Mouse (Mus musculus) naive thymus-derived CD4-positive, alpha-beta T cell, adult 2 months (primary cell): ENCODE data around the gene Tuba8.

Source experiments
- DNase-seq: peaks from one replicate; pipeline ENCODE4 v3.0.0-alpha.2; 2011; ENCODE audit warnings: low read depth

The Tuba8 gene

GRCm38 (mm10) chr6:121194956-121195731, 15.4 kb upstream of the Tuba8 start:
- DNase-seq, result no peak

GRCm38 (mm10) chr6:121197807-121198365, 12.6 kb upstream of the Tuba8 start:
- DNase-seq, result no peak

GRCm38 (mm10) chr6:121200458-121200857, 10.0 kb upstream of the Tuba8 start:
- DNase-seq, result no peak

- no peak for DNase-seq
Observed at GRCm38 (mm10) chr6:121202026-121202425, 8.5 kb upstream of the Tuba8 start.

DNA sequence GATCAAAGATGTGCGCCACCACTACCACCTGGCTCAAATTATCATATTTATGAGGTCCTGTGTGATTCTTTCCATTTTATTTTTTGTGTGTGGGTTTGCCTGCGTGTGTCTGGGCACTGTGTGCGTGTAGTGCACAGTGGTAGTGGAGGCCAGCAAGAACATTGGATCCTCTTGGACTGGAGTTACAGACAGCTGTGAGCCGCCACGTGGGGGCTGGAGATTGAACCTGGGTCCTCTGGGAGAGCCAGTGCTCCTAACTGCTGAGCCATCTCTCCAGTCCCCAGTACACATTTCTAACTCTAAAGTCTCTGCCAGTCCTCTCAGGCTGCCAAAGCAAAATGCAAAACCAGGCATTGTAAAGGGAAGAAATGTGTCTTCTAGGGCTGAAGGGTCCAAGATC, 4.0 kb upstream of the Tuba8 start:
- DNase-seq, result no peak

GRCm38 (mm10) chr6:121209584-121209983, 912 bp upstream of the Tuba8 start:
- DNase-seq, result no peak

GRCm38 (mm10) chr6:121210926-121211289, 412 bp downstream of the Tuba8 start:
- DNase-seq, result peak; percentile 37

DNA sequence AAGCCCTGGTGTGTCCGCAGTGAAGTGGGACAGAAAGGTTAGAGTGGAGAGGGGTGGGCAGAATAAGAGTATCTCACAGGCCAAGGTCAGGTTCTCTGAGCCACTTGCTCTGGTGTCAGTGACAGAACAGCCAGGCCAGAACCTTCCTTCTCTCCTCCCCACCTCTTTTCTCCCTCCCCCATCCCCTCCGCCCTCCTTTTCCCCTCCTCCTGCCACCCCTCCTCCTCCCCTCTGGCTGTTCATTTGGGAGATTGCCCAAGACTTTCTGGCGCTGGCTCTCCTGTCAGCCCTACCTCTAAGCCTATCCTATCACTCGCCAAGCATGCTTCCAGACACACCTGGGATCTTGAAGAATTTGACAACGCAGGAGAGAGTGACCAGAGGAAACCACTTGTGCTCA, 1.2 kb downstream of the Tuba8 start:
- DNase-seq, result no peak

DNA sequence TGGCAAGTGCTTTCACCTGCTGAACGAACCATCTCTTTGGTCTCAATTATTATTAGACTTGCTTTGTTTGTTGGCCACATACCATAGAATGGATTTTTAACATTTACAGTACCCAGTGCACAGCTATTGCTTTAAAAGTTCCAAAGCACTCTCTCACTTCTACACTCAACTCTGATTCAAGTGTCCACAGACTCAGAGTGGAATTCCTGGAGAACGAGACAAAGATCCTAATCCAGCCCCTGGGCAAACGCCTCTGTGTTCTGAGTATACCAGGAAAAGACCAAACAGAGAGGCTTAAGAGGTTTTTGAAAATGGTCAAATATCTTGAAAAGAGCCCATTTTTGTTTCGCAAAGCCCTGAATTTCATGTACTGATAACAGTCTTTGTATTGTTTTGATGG, 2.5 kb downstream of the Tuba8 start:
- DNase-seq, result no peak

DNA sequence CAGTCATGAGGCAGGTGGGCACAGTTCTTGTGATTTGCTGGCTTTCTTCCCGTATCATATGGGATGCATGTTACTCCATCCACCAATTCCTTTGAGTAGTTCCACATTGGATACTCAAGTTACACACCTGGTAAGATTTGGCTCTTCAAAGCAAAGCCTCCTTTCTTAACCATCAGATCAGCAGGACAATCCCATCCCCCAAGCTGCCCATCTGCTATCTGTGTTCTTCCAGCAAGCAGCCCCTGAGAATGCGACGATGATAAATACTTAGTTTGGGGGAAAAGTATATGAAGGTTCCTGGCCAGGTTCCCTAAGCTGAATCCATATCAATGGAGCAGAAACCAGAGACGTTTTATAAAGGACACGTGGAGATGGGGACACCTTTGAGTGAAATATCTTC, 3.7 kb downstream of the Tuba8 start:
- no peak for DNase-seq

DNA sequence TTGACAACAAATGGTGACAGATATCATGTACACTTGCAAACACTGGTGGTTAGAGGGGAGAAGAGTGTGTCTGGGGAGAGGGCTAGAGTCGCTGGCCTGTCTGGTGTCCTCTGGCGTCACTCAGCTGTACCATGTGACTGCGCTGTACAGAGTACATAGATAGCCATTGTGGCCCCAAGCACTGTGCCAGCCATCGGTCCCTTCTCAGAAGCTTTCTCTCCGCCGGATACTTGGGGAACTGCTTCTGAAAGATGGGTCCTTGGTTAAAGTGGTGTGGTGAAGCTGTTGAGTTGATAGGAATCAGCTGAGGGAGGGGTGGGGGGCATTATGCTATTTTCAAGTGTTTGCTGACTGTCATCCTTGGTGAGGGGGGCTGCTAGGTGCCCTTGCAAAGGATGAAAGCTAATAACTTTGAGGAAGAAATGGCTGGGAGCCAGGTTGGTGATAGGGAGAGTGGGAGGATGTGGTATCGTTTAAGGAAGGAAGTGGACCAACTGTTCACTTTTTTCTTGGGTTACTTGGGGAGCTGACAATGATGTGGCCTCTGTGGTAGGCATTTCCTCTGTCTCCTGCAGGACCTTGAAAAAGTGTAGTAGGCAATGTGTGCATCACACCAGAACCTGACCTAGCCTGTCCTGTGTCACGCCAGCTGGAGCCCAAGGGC, 4.3 kb downstream of the Tuba8 start:
- DNase-seq, result peak; percentile 57

DNA sequence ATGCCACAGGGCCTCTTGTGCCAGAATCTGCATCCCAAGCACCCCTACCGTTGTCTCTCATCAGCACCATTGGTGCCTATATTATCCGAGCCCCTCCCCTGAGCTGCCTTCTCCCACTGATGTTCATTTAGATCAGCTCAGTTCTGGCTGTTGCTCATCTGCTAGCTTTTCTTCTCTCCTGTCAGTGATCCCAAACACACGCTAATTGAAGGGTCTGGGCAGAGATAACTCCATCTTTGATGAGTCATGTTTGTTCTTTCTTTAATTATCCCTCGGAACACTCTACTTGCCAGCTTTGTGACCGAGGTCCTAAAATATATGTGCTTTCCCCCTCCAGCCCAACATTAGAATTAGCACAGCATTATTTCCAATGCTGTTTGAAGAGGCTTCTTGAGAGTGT, 4.8 kb downstream of the Tuba8 start:
- no peak for DNase-seq

GRCm38 (mm10) chr6:121215896-121216295, 5.4 kb downstream of the Tuba8 start:
- no peak for DNase-seq

DNA sequence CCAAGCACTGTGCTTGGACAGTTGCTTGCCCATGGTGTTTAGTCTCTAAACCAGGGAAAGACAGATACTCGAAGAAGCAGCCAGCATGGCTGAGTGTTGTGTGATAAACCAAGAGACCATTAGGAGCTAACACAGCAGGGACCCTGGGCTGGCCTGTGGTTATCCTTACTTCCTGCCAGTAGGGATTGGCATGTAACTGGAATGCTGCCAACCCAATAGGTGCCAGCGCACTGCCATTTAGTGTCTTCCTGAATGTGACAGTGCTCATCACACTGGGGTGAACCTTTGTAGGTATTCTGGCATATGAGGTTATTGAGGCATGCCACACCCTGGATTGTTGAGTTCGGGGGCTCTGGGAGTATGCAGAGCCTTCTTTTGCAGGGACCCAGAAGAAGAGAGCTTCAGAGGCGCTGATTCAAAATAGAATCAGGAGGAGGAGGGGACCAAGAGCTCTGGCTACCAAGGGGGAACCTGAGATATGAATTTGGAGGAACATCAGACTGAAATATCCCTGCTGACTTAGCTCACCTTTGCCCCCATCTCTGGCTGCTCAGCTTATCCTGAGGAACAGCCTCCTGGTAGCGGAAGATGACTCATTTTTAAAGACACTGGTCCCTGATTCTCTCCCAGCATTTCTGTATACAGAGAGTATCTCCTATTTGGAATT, 6.2 kb downstream of the Tuba8 start:
- no peak for DNase-seq

DNA sequence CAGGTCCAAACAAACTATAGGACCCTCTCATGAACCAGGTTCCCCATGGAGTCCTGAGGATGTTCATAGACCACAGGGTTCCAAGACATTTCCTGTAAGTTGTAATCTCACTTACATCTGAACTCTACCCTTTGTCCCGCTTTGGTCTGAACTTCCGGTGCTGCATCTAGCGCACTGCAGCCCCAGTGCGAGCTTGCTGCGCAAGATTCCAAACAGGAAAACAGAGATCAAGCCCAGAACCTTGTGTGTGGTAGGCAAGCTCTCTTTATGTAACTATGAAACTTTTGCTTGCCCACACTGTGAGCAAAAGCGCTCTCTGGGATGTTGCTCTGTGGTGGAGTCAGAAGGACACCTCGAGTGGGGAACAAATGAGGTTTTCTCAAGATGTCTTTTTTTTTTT, 7.5 kb downstream of the Tuba8 start:
- DNase-seq, result peak; percentile 71

GRCm38 (mm10) chr6:121219406-121219805, 8.9 kb downstream of the Tuba8 start:
- no peak for DNase-seq

DNA sequence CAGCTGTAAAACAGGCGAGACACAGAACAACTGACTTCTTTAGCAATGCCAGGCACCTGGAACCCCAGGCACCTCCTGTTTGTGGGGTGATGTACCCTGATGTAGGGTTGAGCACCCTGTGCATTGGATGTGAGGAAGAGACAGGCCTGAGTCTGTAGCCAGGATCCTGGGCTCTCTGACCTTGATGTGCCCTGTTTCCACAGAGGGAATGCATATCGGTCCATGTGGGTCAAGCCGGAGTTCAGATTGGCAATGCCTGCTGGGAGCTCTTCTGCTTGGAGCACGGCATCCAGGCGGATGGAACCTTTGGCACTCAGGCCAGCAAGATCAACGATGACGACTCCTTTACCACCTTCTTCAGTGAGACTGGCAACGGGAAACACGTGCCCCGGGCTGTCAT, 9.7 kb downstream of the Tuba8 start:
- DNase-seq, result no peak

GRCm38 (mm10) chr6:121221876-121222597, 11.5 kb downstream of the Tuba8 start:
- no peak for DNase-seq

- DNase-seq, result no peak
Observed at GRCm38 (mm10) chr6:121223001-121223400, 12.5 kb downstream of the Tuba8 start.

DNA sequence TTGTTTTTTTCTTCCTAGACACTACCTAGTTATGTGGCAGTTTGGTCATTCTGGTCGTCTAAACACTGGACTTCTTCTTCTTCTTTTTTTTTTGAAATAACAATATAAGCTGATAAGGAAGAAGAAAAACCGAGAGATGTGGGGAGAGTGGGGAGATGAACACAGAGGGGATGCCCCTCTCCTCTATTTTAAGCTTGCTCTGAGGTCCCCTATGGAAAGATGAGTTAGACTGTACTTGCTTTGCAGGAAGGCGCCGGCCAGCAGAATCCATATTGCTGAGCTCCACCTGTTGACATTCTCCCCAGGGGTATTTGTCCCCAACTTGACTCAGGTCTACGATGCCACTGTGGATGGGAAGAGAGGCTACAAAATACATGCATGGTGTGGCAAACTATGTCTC, 13.6 kb downstream of the Tuba8 start:
- DNase-seq, result no peak

DNA sequence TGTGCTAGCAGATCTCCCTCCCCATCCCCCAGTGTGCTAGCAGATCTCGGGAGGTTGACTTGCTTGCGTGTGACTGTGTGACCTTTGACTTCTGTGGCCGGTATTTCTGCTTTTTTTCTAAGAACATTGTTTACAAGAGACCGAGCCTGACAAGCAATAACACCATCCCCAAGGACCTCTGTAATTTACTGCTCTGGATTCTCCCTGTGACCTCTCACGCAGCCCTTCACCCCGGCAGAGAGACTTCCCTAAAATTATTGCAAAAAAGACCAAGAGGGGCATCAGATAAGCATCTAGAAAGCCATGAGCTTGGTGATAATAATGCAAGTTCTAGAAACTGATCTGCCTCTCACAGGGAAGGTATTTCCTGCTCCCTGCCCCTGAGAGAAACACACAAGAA, 14.5 kb downstream of the Tuba8 start:
- DNase-seq, result peak; percentile 21

GRCm38 (mm10) chr6:121226043-121226442, 15.5 kb downstream of the Tuba8 start:
- DNase-seq, result peak; percentile 55
